8 mouse cellular contexts compared by ENCODE assay signal in the genomic region with DNA sequence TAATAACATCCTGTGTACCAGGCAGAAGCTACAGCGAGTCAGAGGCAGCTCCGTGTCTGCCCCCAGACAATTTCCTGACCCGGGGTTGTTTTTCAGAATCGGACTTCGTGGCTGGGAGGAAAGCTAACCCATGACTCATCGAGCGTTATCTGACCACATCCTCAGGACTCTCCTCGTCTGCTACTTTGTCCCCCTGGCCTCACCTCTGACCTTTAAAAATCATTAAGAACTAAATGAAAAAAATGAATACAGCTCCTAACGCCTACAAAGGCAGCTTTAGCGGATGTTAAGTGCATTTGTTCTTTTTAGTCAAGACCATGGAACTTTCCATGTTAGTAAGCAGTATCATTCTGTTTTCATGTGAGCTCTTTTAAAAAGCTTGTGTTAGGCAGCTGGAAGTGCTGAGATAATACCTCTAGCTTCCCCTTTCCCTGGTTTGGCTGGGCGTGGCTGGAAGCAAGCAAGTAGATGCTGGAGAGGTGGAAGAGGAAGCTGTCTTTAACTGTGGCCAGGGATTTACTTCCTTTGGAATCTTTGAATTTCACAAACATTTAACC. TPM values are rescaled to one million over a fixed set of nuclear protein-coding genes. Genes with fewer than 3 reads are reported as not detected.
A peak's percentile ranks its signal among the peaks of the same experiment; 100 is the strongest.
DNase-seq lines count a peak whose midpoint lies in the region; ATAC-seq and TF ChIP-seq lines count a peak whose summit lies in the region.

No protein-coding gene starts in this region.

- DNase-seq in ovary, adult 18-20 months (ENCODE audit: low spot score), result peak; percentile 17
- DNase-seq in ovary, postnatal 10 days (ENCODE audit: low spot score), result no peak
- DNase-seq in liver, embryonic 11.5 days (ENCODE audit: low spot score), result no peak
- peak; percentile 38 for DNase-seq in splenic B cell, adult 2 months (ENCODE audit: low read depth, low spot score)
- DNase-seq in forebrain, postnatal 0 days, result no peak
- DNase-seq in gastrocnemius, postnatal 36 days, result no peak

- no peaks in the 10 kb centered on the region for H3K9me3 ChIP-seq in heart, embryonic 11.5 days (replicated peaks; ENCODE audit: control insufficient read depth, low read length)
- no peaks in the 10 kb centered on the region for H3K9me3 ChIP-seq in liver, embryonic 11.5 days (ENCODE audit: control insufficient read depth, low read length)
- H3K9me3 ChIP-seq in forebrain, postnatal 0 days (ENCODE audit: low read length), result no peaks in the 10 kb centered on the region

- H3K9ac ChIP-seq in heart, embryonic 11.5 days (ENCODE audit: low read depth, low read length), result no peak overlapping the region
- no peak overlapping the region for H3K9ac ChIP-seq in liver, embryonic 11.5 days (ENCODE audit: low read depth, low read length)
- H3K9ac ChIP-seq in forebrain, postnatal 0 days, result no peak overlapping the region

- H3K27ac ChIP-seq in heart, embryonic 11.5 days (ENCODE audit: low read depth, low read length), result no peak overlapping the region
- H3K27ac ChIP-seq in liver, embryonic 11.5 days (ENCODE audit: low read depth, low read length), result no peak overlapping the region
- no peak overlapping the region for H3K27ac ChIP-seq in forebrain, postnatal 0 days (ENCODE audit: low read depth, low read length)

- no peaks in the 10 kb centered on the region for H3K27me3 ChIP-seq in heart, embryonic 11.5 days (ENCODE audit: control insufficient read depth, insufficient read depth, low read length)
- no peaks in the 10 kb centered on the region for H3K27me3 ChIP-seq in liver, embryonic 11.5 days (replicated peaks; ENCODE audit: control insufficient read depth, insufficient read depth, low read length)
- H3K27me3 ChIP-seq in splenic B cell, adult 2 months (ENCODE audit: control insufficient read depth, insufficient read depth, low read length, poor library complexity, severe bottlenecking), result no peaks in the 10 kb centered on the region
- no peaks in the 10 kb centered on the region for H3K27me3 ChIP-seq in forebrain, postnatal 0 days (ENCODE audit: insufficient read depth, low read length)

- TF ChIP-seq CTCF in forebrain, postnatal 0 days (IDR thresholded peaks at IDR 0.05; ENCODE audit: low read depth), result no peak

- H3K4me2 ChIP-seq in heart, embryonic 11.5 days, result 0 out of 2 replicates have a peak overlapping the region, but pooled peaks have one; percentile 3
- 0 out of 2 replicates have a peak overlapping the region, but pooled peaks have one; percentile 22 for H3K4me2 ChIP-seq in liver, embryonic 11.5 days
- no peak overlapping the region for H3K4me2 ChIP-seq in forebrain, postnatal 0 days (ENCODE audit: low read depth)

- intact Hi-C loops in gastrocnemius, postnatal 36 days (cut with DNase I), result no loop called here

- no peak overlapping the region for H3K4me3 ChIP-seq in heart, embryonic 11.5 days (ENCODE audit: low read depth, low read length)
- H3K4me3 ChIP-seq in liver, embryonic 11.5 days (ENCODE audit: low read depth, low read length), result no peak overlapping the region
- H3K4me3 ChIP-seq in forebrain, postnatal 0 days (ENCODE audit: low read depth, low read length), result no peak overlapping the region

- H3K4me1 ChIP-seq in heart, embryonic 11.5 days (ENCODE audit: control insufficient read depth, insufficient read depth, low read length), result peaks cover 7% of the 10 kb centered on the region
- H3K4me1 ChIP-seq in liver, embryonic 11.5 days (replicated peaks; ENCODE audit: control insufficient read depth, insufficient read depth, low read length), result peaks cover 9% of the 10 kb centered on the region
- no peaks in the 10 kb centered on the region for H3K4me1 ChIP-seq in forebrain, postnatal 0 days (ENCODE audit: insufficient read depth)

- H3K36me3 ChIP-seq in heart, embryonic 11.5 days (ENCODE audit: control insufficient read depth, insufficient read depth, low read length), result no peaks in the 10 kb centered on the region
- H3K36me3 ChIP-seq in liver, embryonic 11.5 days (ENCODE audit: control insufficient read depth, insufficient read depth, low read length), result no peaks in the 10 kb centered on the region
- H3K36me3 ChIP-seq in splenic B cell, adult 2 months (ENCODE audit: control insufficient read depth, insufficient read depth, low read length, poor library complexity, severe bottlenecking), result no peaks in the 10 kb centered on the region
- H3K36me3 ChIP-seq in forebrain, postnatal 0 days (ENCODE audit: insufficient read depth), result no peaks in the 10 kb centered on the region

- WGBS in heart, embryonic 11.5 days (ENCODE audit: insufficient replicate concordance), result 19% methylated on average over 11 of the region's 11 CpGs
- WGBS in liver, embryonic 11.5 days, result 19% methylated on average over 11 of the region's 11 CpGs
- WGBS in forebrain, postnatal 0 days, result 84% methylated on average over 11 of the region's 11 CpGs

- no peak; the same call in 1 of the 2 replicates for ATAC-seq in heart, embryonic 11.5 days (replicated peaks; ENCODE audit: insufficient number of reproducible peaks, low FRiP score, low TSS enrichment)
- ATAC-seq in liver, embryonic 11.5 days (replicated peaks; ENCODE audit: low FRiP score), result peak; percentile 57
- ATAC-seq in forebrain, postnatal 0 days, result no peak
- no peak for ATAC-seq in frontal cortex, adult (ENCODE audit: low TSS enrichment)

RNA-seq across cellular contexts. Expression of gene Mmd, which starts 24.3 kb away (rescaled TPM):
- polyA plus RNA-seq in heart, embryonic 11.5 days (2014; fragmentation: Nextera tagmentation; extraction: Ambion mirVana), result 76.1 and 93.0 TPM in 2 replicates
- 16.3 and 17.1 TPM in 2 replicates for polyA plus RNA-seq in liver, embryonic 11.5 days (2014; fragmentation: Nextera tagmentation; extraction: Ambion mirVana)
- 151 and 161 TPM in 2 replicates for total RNA-seq in forebrain, postnatal 0 days (2014; rRNA removed)
- polyA plus RNA-seq in forebrain, postnatal 0 days (2015; fragmentation: Nextera tagmentation; extraction: Ambion mirVana), result 105 and 119 TPM in 2 replicates
- 1 to 10 TPM; 9.1 to 9.3 TPM for total RNA-seq in gastrocnemius, postnatal 36 days (2021)

RNA-seq across cellular contexts. Expression of gene Gm45716, which starts 37.5 kb away (rescaled TPM):
- 50.9 TPM in 2 replicates for polyA plus RNA-seq in heart, embryonic 11.5 days (2014; fragmentation: Nextera tagmentation; extraction: Ambion mirVana)
- polyA plus RNA-seq in liver, embryonic 11.5 days (2014; fragmentation: Nextera tagmentation; extraction: Ambion mirVana), result 6.3 and 7.3 TPM in 2 replicates
- 12.0 and 14.5 TPM in 2 replicates for total RNA-seq in forebrain, postnatal 0 days (2014; rRNA removed)
- polyA plus RNA-seq in forebrain, postnatal 0 days (2015; fragmentation: Nextera tagmentation; extraction: Ambion mirVana), result 24.7 and 32.7 TPM in 2 replicates
- total RNA-seq in gastrocnemius, postnatal 36 days (2021), result 1 to 10 TPM; 1.7 to 2.1 TPM

Comparison
In these comparisons a context has a peak if more than half of its experiments do, and no peak if none do; other contexts are left out.
1. DNase-seq: peak in ovary, adult 18-20 months (single experiment) and splenic B cell, adult 2 months (single experiment); none in ovary, postnatal 10 days (single experiment), liver, embryonic 11.5 days (single experiment), forebrain, postnatal 0 days (single experiment) and gastrocnemius, postnatal 36 days (0 of 2).